Mouse (Mus musculus) ovary, adult 18-20 months (tissue): ENCODE measurements around the gene Zfp185.
A peak's percentile ranks its signal among the peaks of the same experiment; 100 is the strongest.

Experiments used
- DNase-seq: peaks from one replicate; pipeline ENCODE4 v3.0.0; 2022; ENCODE audit warnings: low spot score, mixed read lengths

Gene Zfp185

GRCm38 (mm10) chrX:72986841-72987519 lies at the start of gene Zfp185:
Gene Zfp185, plus strand, starts transcription at chrX:72987339.
- peak; percentile 50 for DNase-seq

DNA sequence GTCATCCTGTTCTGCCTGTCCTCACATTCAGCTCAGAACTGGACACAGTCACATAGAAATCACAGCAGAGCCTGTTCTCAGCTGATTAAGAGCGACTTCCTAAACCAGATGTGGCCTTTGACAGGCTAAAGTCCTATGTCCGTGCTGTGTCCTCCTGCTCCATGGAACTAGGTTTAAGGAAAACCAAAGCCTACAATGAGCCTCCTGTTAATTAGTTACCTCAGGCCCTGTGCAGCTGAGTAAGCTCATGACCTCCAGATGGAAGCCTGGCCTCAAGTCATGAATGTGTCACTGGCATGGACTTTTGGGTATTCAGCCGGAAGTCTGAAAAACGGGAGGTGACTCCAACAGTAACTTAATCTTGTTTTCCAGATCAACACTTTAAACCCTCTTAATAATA lies 33.7 kb upstream of the Zfp185 start:
- DNase-seq = no peak

GRCm38 (mm10) chrX:72956486-72956885 lies 30.7 kb upstream of the Zfp185 start:
- DNase-seq = no peak

DNA sequence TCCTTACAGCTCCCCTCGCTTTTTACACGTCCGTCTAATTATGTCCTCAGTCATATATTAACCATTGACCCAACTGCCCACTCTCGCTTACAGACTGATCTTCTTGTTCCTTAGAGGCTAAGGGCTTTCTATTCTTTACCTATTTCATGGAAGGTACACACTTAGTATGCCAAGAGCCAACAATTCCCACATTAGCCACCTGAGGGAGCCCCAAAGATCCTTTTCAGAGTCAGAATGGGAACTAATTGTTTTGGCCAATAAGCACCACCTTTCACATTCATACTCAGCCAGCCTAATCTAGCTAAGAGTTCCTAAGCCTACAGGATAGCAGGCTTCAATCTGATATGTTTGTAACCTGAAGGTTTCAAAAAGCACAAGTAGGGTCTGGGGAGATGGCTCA lies 26.7 kb upstream of the Zfp185 start:
- no peak for DNase-seq

- DNase-seq = no peak
These were observed 25.6 kb upstream of the Zfp185 start for GRCm38 (mm10) chrX:72961511-72961910.

- DNase-seq = no peak
These were observed 24.4 kb upstream of the Zfp185 start for GRCm38 (mm10) chrX:72962743-72963142.

GRCm38 (mm10) chrX:72982831-72983230 lies 4.3 kb upstream of the Zfp185 start:
- DNase-seq = no peak

DNA sequence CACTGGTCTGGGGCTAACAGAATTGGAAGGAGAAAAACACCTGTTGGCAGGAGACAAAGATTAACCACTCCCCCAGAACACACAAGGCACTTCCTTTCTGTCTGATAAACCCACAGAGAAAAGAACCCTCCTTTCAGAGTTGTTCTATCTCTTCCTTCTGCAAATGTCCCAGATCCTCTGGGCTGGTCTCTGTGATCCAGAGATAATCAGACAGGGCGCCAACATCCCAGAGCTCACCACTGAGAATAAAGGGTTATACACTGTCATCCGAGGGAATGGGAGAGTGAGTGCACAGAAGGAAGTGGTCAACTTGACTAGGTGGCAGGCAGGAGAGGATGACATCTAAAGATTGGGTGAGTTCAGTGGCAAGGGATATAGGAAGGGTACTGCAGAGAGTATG lies 1.5 kb upstream of the Zfp185 start:
- DNase-seq = no peak

DNA sequence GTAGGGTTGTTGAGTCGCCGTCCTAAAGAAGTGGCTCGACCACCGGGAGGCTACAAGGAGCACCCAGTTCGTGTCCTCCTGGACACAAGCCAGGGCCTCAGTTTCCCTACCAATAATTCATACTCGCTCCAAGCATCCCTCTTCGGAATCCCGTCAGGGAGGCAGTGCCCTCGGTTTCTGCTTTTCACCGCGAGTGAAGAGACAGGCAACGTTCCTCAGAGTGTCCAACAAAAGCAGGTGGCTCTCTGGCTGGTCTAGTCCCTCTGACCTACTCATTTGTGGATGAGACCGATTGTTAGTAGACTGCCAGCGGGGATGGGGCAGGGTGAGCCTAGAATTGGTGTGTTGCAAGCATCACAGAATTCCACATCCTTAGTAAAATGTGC lies 374 bp downstream of the Zfp185 start:
- no peak for DNase-seq

DNA sequence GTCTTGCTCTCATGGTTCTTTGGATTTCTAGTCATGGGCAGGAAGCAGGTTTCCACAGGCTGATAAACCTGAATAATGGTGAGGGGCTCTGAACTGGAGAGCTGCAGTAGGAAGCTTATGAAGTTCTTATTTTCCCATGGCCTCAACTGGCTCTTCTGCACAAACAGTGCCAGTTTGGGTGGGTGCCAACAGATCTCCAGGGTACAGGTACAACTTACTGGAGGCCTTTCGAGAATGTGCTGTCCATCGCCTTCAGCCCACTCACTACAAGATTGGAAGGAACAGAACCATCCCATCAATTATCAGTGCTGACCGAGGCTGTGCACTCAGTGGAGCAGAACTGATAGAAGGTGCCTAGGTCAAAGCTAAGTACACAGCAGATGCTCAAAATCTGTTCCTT lies 1.3 kb downstream of the Zfp185 start:
- no peak for DNase-seq

DNA sequence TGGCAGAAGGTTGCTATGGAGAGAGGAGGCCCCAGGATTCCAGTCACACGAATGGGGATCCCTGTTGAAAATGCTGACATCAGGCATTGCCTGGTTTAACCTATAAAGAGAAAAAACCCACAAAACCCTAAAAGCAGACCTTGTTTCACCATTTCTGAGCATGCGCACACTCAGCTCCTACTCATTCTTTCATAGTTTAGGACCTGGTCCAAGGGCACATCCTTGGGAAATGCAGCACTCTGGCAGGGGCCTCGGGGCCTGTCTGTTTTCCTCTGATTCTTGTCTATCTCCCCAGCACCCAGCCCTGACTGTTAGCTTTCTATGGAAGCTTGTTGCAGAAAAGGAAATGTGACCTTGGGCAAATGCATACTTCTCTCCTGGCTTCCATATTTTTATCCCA lies 3.4 kb downstream of the Zfp185 start:
- DNase-seq = peak; percentile 26

DNA sequence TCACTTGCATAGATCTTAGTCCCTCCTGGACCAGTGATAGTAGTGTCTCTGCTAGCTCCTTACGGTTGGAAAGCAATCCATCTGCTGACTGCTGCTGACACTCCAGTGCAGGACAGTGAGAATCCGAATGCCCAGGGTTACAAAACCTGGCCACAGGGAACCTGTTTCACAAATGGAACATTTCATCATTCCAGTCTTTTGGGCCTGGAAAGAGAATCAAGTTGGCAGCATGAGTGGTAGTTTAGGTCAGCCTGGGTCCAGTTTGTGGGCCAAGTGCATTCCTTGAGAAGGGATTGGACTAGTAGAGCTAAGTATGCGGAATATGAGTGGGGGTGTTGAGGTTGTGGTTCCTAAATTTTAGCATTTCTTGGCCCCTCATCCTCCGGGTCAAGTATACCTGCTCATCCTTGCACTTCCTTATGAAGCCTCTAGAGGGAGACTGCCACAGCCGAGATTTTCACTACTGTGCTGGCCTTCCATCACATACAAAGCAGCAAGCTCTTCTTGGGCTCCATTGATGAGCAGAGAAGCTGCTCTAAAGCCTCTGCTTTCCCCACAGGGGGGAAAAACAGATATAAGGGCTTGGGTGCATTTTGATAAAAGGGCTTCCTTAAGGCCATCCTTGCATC lies 5.3 kb downstream of the Zfp185 start:
- DNase-seq = no peak

- no peak for DNase-seq
These were observed 8.4 kb downstream of the Zfp185 start for GRCm38 (mm10) chrX:72995542-72995941.

DNA sequence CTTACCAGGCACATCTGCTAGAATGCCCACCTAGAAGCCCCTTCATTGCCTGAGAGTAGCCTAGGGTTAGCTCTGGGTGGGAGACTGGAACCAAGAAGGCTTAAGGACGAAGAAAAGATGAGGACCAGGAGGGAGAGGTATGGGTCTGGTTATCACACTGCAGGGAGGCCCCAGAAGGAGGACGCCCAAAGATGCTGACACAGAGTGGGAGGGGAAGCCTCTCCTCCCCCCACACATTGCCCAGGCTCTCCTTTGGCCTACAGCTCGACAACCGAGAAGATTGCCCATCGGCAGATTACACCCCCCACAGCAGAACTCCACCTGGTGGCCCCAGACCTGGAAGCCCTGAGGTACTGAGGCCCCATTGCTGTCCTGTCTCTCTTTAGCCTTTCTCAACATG lies 16.0 kb downstream of the Zfp185 start:
- DNase-seq = no peak

GRCm38 (mm10) chrX:73005678-73006077 lies 18.5 kb downstream of the Zfp185 start:
- no peak for DNase-seq

DNA sequence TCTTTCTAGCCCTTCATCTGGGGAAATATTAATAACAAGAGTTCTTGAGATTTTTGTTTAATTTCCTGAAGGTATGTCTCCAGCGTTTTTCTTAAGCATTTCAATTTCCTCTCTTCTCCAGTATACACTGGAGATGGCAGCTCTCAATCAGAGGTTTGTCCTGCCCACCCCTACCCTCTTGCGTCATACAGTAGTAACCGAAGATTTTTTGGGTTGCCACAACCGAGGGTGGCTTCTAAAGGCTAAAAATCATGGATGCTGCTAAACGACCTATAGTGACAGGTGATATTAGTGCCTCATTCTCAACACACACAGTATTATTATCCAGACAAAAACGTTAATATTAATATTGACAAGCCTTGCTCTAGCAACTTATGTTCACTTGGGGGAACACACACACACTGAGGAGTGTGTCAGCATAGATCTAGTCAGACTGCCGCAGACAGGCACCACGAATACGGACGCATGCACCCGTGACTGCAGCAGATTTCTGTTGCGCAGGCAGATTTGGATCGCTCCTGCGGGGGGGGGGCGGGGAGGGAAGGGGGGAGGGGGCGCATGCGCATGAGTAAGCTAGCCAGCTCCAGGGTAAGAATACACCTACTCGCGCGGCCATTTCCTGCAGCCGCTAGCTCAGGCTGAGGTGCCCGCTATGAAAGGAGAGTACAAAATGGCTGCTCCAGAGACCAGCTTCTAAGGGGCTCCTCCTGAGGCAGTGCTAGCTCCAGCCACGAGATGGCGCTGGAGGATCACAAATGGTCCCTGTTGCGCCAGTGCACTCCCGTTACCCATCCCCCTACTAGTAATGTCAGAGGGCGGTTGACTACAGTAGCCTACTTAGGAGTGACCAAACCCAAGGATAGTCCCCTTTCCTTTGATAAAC lies 20.7 kb downstream of the Zfp185 start:
- peak; percentile 86 for DNase-seq

GRCm38 (mm10) chrX:73012846-73013245 lies 25.7 kb downstream of the Zfp185 start:
- DNase-seq = no peak

DNA sequence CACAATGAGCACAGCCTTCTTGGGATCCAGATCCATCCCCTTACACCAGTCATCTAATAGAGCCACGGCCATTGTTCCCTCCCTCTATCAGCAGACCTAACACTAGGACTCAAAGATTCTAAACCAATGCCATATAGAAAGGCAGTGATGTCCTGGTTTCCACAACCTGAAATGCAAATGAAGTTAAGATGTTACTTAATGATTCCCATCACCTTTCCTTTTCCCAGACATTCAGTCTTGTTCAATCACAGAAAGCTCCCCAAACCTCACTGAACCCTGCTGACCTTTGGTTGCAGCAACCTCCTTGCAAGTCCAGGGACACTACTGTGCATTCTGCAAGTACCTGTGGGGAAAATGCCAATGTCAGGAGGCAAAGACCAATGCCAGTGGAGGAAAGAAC lies 49.9 kb downstream of the Zfp185 start, which contains the start of gene Pnma5:
Gene Pnma5, minus strand, starts transcription at position 101 of the 400 bp plus-strand sequence.
- no peak for DNase-seq

GRCm38 (mm10) chrX:73038831-73039230 lies 51.7 kb downstream of the Zfp185 start:
- DNase-seq = no peak

GRCm38 (mm10) chrX:73039666-73040065 lies 52.5 kb downstream of the Zfp185 start:
- DNase-seq = no peak

DNA sequence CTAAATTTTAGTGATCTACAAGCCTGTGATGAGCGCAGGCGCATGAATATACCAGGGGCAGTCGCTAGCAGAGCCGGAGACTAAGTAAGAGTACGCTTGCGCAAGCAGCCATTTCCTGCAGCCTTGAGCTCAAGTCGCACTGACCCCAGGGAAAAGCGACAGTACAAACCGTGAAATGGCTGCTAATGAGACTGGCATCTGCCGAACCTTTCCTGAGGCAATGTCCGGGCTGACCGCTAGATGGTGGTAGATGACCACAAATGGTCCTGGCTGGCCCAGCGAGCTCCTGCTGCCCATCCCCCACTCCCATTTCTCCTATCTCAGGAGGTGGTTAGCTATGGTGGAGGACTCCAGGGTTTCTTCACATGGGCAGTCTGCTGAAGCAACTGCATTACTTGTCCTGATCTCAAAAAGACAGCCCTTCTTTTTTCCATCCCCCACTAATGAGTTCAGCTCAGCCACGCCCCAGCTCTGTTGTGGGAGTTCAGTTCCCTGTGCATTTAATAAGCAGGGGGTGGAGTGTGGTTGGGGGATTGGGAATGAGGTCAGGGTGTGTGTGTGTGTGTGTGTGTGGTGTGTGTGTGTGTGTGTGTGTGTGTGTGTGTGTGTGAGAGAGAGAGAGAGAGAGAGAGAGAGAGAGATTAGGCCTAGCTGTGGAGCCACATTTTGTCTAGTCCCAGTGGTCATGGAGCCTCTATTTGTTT lies 66.9 kb downstream of the Zfp185 start:
- DNase-seq = peak; percentile 78

DNA sequence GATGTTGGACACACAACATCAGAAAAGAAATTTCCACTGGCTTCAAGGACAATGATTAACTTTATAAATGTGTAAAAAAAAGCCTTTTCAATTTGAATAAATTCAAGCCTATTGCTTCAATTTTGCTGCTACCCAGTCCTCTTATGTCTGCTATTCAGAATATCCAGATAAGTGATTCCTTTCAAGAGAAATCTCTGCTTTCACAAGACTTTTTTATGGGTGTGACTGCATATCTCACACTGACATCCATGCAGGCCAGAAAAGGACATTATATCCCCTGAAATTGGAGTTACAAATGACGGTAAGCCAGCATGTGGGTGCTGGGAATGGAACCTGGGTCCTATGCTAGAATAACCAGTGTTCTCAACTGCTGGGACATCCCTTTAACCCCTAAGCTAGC lies 74.4 kb downstream of the Zfp185 start:
- DNase-seq = no peak
